Mouse (Mus musculus) thymus, postnatal 0 days (tissue): Measurements from ENCODE around the gene Gm773. TPM values are rescaled to one million over a fixed set of nuclear protein-coding genes. Genes with fewer than 3 reads are reported as not detected.
"Not testable (repeated sequence)": the region's sequence is repeated elsewhere in the genome, so short reads cannot be mapped to it uniquely, and the experiment has no call there.

Source experiments
- DNase-seq: peaks from one replicate; pipeline ENCODE4 v3.0.0-alpha.2; 2015; ENCODE audit warnings: low spot score
- polyA plus RNA-seq: library from polyadenylated mRNA; unstranded; fragments of >200 nt; fragmentation: Nextera tagmentation; extraction: Ambion mirVana; gene quantifications from 2 replicates; pipeline ENCODE4 v1.2.1, GENCODE M21; 2015

The Gm773 gene
- not detected in 2 replicates for polyA plus RNA-seq

DNA sequence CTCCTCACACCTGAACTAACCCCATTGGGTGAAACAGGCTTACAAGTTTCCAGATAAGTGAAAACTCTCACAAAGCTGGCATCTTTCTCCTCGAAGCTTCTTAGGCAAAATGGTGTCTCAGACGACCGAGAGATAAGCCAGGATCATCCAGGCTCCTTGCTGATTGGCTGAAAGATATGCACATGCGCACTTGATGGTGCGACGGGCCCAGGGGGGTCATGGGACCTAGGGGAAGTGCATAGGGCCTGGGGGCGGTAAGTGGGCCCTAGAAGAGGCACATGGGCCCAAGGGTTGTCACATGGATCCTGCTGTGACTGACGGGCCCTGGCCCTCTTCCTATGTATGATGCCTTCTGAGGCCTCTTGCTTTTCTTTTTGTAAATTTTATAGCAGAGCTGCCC, at the start of gene Gm773:
TSS of gene Gm773 (minus strand) at position 111 of the 400 bp plus-strand sequence.
- DNase-seq: no peak

DNA sequence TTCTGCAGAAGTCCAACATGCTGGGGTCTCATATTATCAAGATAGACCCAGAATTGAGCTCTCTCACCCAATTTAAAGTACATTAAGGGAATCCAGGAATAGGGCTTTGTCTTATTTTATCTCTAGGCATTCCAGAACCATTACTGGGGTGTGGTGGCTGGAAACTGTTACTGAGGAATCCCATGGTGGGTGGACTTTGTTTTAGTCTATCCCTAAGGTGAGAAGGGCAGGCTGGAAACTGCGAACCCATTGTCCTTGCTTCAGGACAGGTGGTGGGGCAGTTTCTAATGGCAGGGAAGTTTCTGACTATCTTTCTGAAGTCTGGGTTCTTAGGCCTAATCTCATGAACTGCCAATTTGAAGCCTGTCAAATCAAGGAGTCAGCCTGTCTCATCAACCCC, 26.2 kb downstream of the Gm773 start:
- not testable (repeated sequence) for DNase-seq

DNA sequence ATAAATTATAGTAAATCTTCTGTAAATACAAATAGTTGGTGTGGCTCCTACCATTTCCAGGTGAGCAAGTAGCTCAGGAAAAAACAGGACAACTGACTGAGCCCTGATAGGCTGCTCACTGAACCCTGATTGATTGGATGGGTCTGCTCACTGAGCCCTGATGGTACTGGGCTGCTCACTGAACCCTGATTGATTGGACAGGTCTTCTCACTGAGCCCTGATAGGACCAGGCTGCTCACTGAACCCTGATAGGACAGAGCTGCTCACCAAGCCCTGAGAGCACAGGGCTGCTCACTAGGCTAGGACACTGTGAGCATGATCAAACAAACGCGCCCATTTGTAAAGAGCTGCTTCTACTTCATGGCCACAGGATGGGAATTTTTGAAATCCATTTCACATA, 61.3 kb downstream of the Gm773 start:
- DNase-seq: no peak

Other genes with a start within 250 kb of the Gm773 start
- gene 3830403N18Rik, start 76.3 kb downstream of the Gm773 start, polyA plus RNA-seq: 1.2 and 9.2 TPM in 2 replicates
- gene Zfp449, start 133.5 kb upstream of the Gm773 start, polyA plus RNA-seq: 1.2 and 1.3 TPM in 2 replicates
- 1.0 and 1.4 TPM in 2 replicates for gene Smim10l2a, start 161.7 kb upstream of the Gm773 start, polyA plus RNA-seq
- gene Gm2174, start 235.1 kb upstream of the Gm773 start, polyA plus RNA-seq: 1.1 and 2.4 TPM in 2 replicates
- gene Ints6l, start 242.0 kb upstream of the Gm773 start, polyA plus RNA-seq: 17.0 and 17.5 TPM in 2 replicates